Mouse (Mus musculus): ENCODE measurements around the gene Olfr282. TPM values are rescaled to one million over a fixed set of nuclear protein-coding genes. Genes with fewer than 3 reads are reported as not detected.

Olfr282 gene
- polyA plus RNA-seq, 1 experiment, result not detected

GRCm38 (mm10) chr15:98425188-98425587 lies 5.8 kb upstream of the Olfr282 start:
- Histone ChIP-seq H3K27me3 (ENCODE audit: control insufficient read depth, insufficient read depth, low read length) (no peaks in the 10 kb centered on the region), H3K27ac (ENCODE audit: insufficient read depth, low read length) (no peak overlapping the region), H3K4me1 (ENCODE audit: control insufficient read depth, insufficient read depth, low read length) (no peaks in the 10 kb centered on the region), H3K4me3 (replicated peaks; ENCODE audit: insufficient read depth, low read depth, low read length) (no peak overlapping the region)
- 84% methylated on average over 7 of the region's 7 CpGs for WGBS
- DNase-seq, result no peak
- TF ChIP-seq POLR2A (IDR thresholded peaks at IDR 0.05; ENCODE audit: borderline replicate concordance, insufficient read depth, low read length) (no peak), CTCF (IDR thresholded peaks at IDR 0.05; ENCODE audit: borderline replicate concordance, insufficient read depth, low read depth, low read length) (no peak)

DNA sequence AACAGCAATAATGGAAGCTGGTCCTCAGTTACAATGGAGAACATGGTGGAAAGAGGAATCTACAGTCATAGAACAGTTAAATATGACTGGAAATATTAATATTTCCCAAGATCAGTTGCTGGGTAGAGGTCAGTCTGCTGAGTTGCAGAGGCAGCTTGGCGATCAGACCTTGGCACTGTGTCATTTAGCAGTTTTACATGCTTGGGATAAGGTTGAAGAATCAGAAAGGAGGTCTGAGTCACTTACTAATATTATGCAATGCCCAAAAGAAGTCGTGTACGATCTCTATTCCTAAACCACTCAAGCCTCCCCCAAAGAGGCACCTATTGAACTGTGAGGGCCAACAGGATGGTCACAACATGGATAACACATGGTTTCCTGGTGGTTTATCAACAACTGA lies 13.5 kb downstream of the Olfr282 start:
- Histone ChIP-seq H3K27me3 (ENCODE audit: control insufficient read depth, insufficient read depth, low read length) (no peaks in the 10 kb centered on the region), H3K27ac (ENCODE audit: insufficient read depth, low read length) (no peak overlapping the region), H3K4me3 (replicated peaks; ENCODE audit: insufficient read depth, low read depth, low read length) (no peak overlapping the region), H3K4me1 (ENCODE audit: control insufficient read depth, insufficient read depth, low read length) (no peaks in the 10 kb centered on the region)
- DNase-seq, result no peak
- 71% methylated on average over 3 of the region's 3 CpGs for WGBS
- TF ChIP-seq CTCF (IDR thresholded peaks at IDR 0.05; ENCODE audit: borderline replicate concordance, insufficient read depth, low read depth, low read length), result no peak
- TF ChIP-seq POLR2A (IDR thresholded peaks at IDR 0.05; ENCODE audit: borderline replicate concordance, insufficient read depth, low read length), result no peak

- Histone ChIP-seq H3K27me3 (ENCODE audit: control insufficient read depth, insufficient read depth, low read length) (no peaks in the 10 kb centered on the region), H3K27ac (ENCODE audit: insufficient read depth, low read length) (no peak overlapping the region), H3K4me3 (replicated peaks; ENCODE audit: insufficient read depth, low read depth, low read length) (no peak overlapping the region), H3K4me1 (ENCODE audit: control insufficient read depth, insufficient read depth, low read length) (no peaks in the 10 kb centered on the region)
- 61% methylated on average over 4 of the region's 4 CpGs for WGBS
- TF ChIP-seq POLR2A (IDR thresholded peaks at IDR 0.05; ENCODE audit: borderline replicate concordance, insufficient read depth, low read length) (no peak), CTCF (IDR thresholded peaks at IDR 0.05; ENCODE audit: borderline replicate concordance, insufficient read depth, low read depth, low read length) (no peak)
- DNase-seq, result peak; percentile 7 to 18
Measured at GRCm38 (mm10) chr15:98448521-98448920, 17.5 kb downstream of the Olfr282 start.

DNA sequence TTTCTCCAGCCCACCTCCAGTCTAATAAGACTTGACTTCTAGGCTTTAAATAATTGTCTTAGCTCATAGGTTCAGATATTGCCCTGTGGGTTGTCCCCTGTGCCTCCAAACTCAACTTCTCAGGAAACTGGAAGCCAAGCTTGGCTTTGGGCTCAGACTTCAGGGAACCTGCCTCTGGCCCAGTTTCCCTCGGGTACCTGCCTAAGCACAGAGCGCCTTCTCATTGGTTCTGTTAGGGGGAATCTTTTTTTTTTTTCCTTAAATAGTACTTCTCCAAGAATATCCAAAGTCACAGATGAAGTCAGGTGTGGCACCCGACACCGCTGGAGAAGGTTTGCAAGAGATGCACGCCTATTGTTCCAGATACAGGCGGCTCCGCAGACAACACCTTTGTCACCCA lies 21.3 kb downstream of the Olfr282 start, which contains the start of gene Olfr281:
TSS of gene Olfr281 (plus strand) at position 301 of the 400 bp plus-strand sequence.
- H3K4me1 ChIP-seq (ENCODE audit: control insufficient read depth, insufficient read depth, low read length), result no peaks in the 10 kb centered on the region
- H3K4me3 ChIP-seq (replicated peaks; ENCODE audit: insufficient read depth, low read depth, low read length), result no peak within 1 kb of the TSS
- no peak for DNase-seq
- H3K27ac ChIP-seq (ENCODE audit: insufficient read depth, low read length), result no peak within 1 kb of the TSS
- 92% methylated on average over 7 of the region's 7 CpGs for WGBS
- no peaks in the 10 kb centered on the region for H3K27me3 ChIP-seq (ENCODE audit: control insufficient read depth, insufficient read depth, low read length)
- TF ChIP-seq POLR2A (IDR thresholded peaks at IDR 0.05; ENCODE audit: borderline replicate concordance, insufficient read depth, low read length), result no peak
- no peak for TF ChIP-seq CTCF (IDR thresholded peaks at IDR 0.05; ENCODE audit: borderline replicate concordance, insufficient read depth, low read depth, low read length)

DNA sequence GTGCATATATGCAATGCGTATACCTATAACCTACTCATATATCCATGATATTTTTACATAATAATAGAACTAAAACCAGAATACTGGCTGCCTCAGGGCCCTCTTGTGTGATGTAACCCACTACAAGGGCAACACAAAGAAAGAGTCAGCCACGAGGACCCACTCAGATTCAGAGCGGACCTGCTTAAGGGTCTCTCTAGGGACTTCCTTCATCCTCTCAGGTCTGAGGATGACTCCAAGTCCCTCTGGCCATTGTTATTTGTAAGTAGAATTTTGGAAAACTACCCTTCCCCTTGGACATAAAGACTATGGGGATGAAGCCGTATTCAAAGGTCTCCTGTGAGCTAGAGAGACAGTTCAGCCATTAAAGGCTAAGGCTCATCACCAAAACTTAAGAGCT lies 38.6 kb downstream of the Olfr282 start, which contains the start of gene OR5BS1P:
TSS of gene OR5BS1P (plus strand) at position 301 of the 400 bp plus-strand sequence.
- no peak for DNase-seq
- Histone ChIP-seq H3K4me1 (ENCODE audit: control insufficient read depth, insufficient read depth, low read length) (no peaks in the 10 kb centered on the region), H3K27ac (ENCODE audit: insufficient read depth, low read length) (no peak within 1 kb of the TSS), H3K4me3 (replicated peaks; ENCODE audit: insufficient read depth, low read depth, low read length) (no peak within 1 kb of the TSS), H3K27me3 (ENCODE audit: control insufficient read depth, insufficient read depth, low read length) (no peaks in the 10 kb centered on the region)
- 91% methylated on average over 4 of the region's 4 CpGs for WGBS
- TF ChIP-seq POLR2A (IDR thresholded peaks at IDR 0.05; ENCODE audit: borderline replicate concordance, insufficient read depth, low read length), result no peak
- TF ChIP-seq CTCF (IDR thresholded peaks at IDR 0.05; ENCODE audit: borderline replicate concordance, insufficient read depth, low read depth, low read length), result no peak

GRCm38 (mm10) chr15:98471539-98471938 lies 40.5 kb downstream of the Olfr282 start:
- WGBS, result 90% methylated on average over 13 of the region's 13 CpGs
- DNase-seq, result no peak
- H3K27ac ChIP-seq (ENCODE audit: insufficient read depth, low read length), result no peak overlapping the region
- TF ChIP-seq POLR2A (IDR thresholded peaks at IDR 0.05; ENCODE audit: borderline replicate concordance, insufficient read depth, low read length), result no peak
- no peak for TF ChIP-seq CTCF (IDR thresholded peaks at IDR 0.05; ENCODE audit: borderline replicate concordance, insufficient read depth, low read depth, low read length)
- no peaks in the 10 kb centered on the region for H3K27me3 ChIP-seq (ENCODE audit: control insufficient read depth, insufficient read depth, low read length)
- no peak overlapping the region for H3K4me3 ChIP-seq (replicated peaks; ENCODE audit: insufficient read depth, low read depth, low read length)
- H3K4me1 ChIP-seq (ENCODE audit: control insufficient read depth, insufficient read depth, low read length), result no peaks in the 10 kb centered on the region

DNA sequence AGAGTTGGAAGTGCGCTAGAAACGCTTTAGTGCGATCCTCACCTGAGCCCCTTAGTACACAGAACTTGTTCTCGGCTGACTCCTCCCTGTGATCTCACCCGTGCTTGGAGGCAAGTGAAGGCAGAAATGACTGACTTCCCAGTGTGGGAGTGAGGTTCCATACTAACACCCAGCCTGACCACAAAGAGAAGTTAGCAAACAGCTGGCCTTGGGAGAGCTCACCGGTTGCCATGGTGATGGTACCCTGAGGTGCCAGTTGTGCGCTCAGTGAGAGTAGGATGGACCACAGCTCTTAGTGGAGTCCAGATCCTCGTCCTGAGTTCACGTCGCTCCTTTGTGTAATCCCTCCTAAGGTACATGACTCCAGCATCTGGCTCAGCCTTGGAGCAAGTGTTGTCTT lies 43.9 kb downstream of the Olfr282 start:
- Histone ChIP-seq H3K27ac (ENCODE audit: insufficient read depth, low read length) (no peak overlapping the region), H3K4me3 (replicated peaks; ENCODE audit: insufficient read depth, low read depth, low read length) (no peak overlapping the region), H3K4me1 (ENCODE audit: control insufficient read depth, insufficient read depth, low read length) (no peaks in the 10 kb centered on the region), H3K27me3 (ENCODE audit: control insufficient read depth, insufficient read depth, low read length) (no peaks in the 10 kb centered on the region)
- TF ChIP-seq POLR2A (IDR thresholded peaks at IDR 0.05; ENCODE audit: borderline replicate concordance, insufficient read depth, low read length), result no peak
- TF ChIP-seq CTCF (IDR thresholded peaks at IDR 0.05; ENCODE audit: borderline replicate concordance, insufficient read depth, low read depth, low read length), result no peak
- DNase-seq, result no peak
- WGBS, result 76% methylated on average over 10 of the region's 10 CpGs

GRCm38 (mm10) chr15:98475382-98475781 lies 44.4 kb downstream of the Olfr282 start:
- peak; percentile 18 to 43 for DNase-seq
- Histone ChIP-seq H3K4me1 (ENCODE audit: control insufficient read depth, insufficient read depth, low read length) (no peaks in the 10 kb centered on the region), H3K27me3 (ENCODE audit: control insufficient read depth, insufficient read depth, low read length) (no peaks in the 10 kb centered on the region), H3K4me3 (replicated peaks; ENCODE audit: insufficient read depth, low read depth, low read length) (no peak overlapping the region), H3K27ac (ENCODE audit: insufficient read depth, low read length) (no peak overlapping the region)
- TF ChIP-seq CTCF (IDR thresholded peaks at IDR 0.05; ENCODE audit: borderline replicate concordance, insufficient read depth, low read depth, low read length), result peak; percentile 49; the same call in 1 of the 2 replicates
- TF ChIP-seq POLR2A (IDR thresholded peaks at IDR 0.05; ENCODE audit: borderline replicate concordance, insufficient read depth, low read length), result no peak
- 56% methylated on average over 10 of the region's 10 CpGs for WGBS
